Mouse (Mus musculus) neural tube, embryonic 10.5 days (tissue): ENCODE measurements around the gene Myocd.

Source experiments
- DNase-seq: peaks from one replicate; pipeline ENCODE4 v3.0.0-alpha.2; 2017; ENCODE audit warnings: low spot score; ENCODE audit errors: extremely low spot score

The Myocd gene

GRCm38 (mm10) chr11:65214954-65215629 lies 54.7 kb downstream of the Myocd start:
- DNase-seq = no peak

GRCm38 (mm10) chr11:65213806-65214205 lies 56.0 kb downstream of the Myocd start:
- DNase-seq = no peak

- DNase-seq = no peak
These were observed 58.1 kb downstream of the Myocd start for GRCm38 (mm10) chr11:65211701-65212100.

- no peak for DNase-seq
These were observed 60.3 kb downstream of the Myocd start for GRCm38 (mm10) chr11:65209441-65209840.

- DNase-seq = no peak
These were observed 64.5 kb downstream of the Myocd start for GRCm38 (mm10) chr11:65205306-65205705.

GRCm38 (mm10) chr11:65204651-65205050 lies 65.1 kb downstream of the Myocd start:
- DNase-seq = no peak

- DNase-seq = no peak
These were observed 66.8 kb downstream of the Myocd start for GRCm38 (mm10) chr11:65203020-65203419.

- DNase-seq = no peak
These were observed 67.6 kb downstream of the Myocd start for GRCm38 (mm10) chr11:65202236-65202635.

- no peak for DNase-seq
These were observed 71.8 kb downstream of the Myocd start for GRCm38 (mm10) chr11:65198026-65198425.

GRCm38 (mm10) chr11:65197280-65197679 lies 72.5 kb downstream of the Myocd start:
- DNase-seq = peak; percentile 72

DNA sequence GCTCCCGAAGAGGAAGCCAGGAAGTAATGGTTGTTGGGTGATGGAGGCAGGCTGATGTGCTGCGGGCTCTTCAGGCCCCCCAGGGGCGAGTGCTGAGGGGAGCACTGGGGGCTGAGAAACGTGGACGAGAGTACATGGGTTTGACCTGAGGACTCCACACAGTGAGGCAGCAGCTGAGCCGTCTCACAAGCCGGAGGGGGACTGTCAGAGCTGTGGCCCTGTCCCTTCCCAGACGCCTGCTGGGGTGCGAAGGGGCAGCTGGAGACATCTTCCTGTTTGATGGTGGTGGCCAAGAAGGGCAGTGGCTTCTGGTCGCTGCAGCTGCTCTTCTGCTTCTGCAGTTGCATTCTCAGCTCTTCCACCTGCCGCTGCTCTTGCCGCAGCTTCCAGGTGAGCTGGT lies 82.8 kb downstream of the Myocd start:
- no peak for DNase-seq

- no peak for DNase-seq
These were observed 84.7 kb downstream of the Myocd start for GRCm38 (mm10) chr11:65185114-65185513.

DNA sequence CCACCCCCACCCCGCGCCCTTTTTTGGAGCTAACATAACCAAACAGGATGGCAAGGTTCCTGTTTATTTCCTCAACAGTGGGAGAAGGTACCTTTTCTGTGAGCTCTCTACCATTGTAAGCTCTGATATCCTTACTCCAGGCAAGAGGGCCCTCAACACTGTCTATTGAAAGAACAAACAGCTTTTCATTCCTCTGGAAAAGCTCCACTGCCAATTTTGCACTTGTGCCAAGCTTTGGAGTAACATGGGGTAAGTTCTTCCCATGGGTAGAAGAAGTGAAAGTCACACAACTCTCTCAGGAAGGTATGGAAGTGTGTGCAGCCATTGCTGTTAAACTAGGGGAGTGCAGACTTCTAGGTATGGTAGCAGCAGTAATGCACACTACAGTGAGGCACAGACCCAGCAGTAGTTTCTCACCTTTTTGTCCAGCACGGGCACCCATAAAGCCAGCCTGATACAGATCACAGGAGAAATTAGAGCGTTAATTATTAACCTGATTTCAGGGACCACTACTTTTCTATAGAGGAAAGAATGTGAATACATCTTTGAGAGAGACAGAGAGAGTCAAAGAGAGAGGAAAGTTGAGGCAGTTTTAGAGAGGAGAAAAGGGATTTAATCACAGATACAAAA lies 99.6 kb downstream of the Myocd start:
- DNase-seq = no peak

DNA sequence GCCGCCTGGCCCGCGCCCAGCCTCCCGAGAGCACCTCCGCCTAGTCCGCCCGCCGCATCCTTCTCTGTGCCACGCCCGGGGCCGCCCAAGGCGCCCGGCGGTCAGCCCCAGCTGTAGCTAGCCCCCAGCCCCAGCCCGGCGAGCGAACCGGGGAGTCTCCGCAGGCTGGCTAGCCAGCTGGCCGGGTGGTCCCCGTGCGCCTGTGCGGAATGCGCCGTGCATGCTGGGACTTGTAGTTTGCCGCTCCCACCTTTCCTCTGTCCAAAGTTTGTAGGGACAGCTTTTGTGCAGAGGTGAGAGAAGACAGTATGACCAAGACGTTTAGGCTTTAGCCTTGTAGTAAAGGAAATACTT lies 107.0 kb downstream of the Myocd start, which contains the start of gene Arhgap44:
Gene Arhgap44 (minus strand): TSS at position 195 of the 354 bp plus-strand sequence.
- no peak for DNase-seq

DNA sequence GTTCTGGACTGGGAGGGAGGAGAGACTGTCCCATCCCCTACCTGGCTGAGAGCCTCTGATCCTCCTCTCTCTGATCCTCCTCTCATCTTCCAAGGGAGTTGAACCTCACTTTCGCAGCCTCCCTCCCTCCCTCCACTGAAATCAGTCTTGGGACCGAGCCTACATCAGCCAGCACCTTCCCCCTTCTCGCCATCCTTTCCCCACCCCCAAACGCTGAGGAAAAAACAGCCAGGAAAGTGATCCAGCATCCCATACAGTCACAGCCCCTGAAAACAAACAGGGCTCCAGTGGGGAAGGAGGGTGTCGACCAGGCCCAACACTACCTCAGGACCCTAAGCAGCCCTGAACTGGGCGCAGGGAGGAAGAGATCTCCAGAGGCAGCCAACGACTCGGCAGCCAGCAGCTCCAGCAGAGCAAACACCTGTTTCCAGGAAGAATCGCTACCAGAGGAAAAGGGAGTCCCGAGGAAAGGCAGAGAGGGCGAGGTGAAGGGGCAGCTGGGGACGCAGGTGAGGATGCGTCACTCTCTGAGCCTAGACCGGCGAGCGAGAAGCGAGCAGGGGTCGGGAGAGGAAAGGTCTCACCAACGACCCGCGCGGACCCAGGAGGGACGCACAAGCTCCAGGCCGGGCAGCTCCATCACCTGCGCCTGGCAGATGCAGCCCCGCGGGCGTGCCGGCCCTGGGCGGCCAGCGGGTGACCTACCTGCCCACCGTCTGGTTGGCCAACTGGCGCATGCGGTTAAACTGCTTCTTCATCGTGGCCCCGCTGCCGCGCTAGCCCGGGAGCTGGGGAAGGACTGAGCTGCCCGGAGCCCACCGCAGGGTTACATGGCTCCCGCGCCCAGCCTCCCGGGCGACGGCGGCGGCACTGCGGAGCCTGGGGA lies 107.7 kb downstream of the Myocd start:
- DNase-seq = peak; percentile 80

DNA sequence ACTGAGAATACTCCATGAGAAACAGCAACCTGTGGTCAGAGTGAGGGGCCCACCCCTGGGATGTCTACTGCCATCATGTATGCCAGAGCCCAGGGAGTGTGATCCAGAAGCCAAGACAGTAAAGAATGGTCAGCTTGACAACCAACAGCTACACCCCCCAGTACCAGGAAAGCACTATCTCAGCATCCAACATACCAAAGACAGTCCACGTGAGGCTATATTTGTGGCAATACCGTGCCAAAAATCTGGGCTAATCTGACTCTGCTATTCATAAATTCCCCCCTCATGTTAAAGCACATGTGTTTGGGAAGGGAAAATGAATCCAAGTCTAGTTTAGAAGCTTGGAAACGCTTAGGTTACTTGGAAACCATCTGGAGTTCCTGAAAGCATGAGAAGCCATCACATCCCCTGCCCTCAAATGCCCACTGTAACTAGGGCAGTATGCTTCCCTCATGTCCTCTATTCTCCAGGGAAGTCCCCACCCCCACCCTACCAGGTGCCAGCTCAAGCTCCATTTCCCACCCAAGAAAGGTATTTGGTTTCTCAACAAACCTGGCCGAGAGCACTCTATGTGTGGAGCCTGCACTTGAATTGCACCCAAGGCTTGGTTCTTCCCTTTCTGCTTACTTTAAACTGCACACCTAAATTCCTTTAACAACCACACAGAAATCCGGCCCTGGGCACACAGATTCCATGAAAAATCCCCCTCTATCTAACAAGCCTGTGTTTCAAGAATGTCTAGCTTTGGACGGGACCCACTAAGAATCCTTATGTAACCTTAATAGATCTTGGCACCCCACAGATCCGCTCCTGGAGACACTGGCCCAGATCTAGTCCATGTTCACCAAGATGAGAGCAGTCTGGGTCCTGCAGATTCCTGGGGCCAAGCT lies 108.6 kb downstream of the Myocd start:
- DNase-seq = no peak

GRCm38 (mm10) chr11:65159791-65160190 lies 110.0 kb downstream of the Myocd start, which contains the start of gene 1700086D15Rik:
1700086D15Rik (minus strand) TSS chr11:65159891.
- no peak for DNase-seq

- DNase-seq = no peak
These were observed 111.2 kb downstream of the Myocd start for GRCm38 (mm10) chr11:65158658-65158990.

DNA sequence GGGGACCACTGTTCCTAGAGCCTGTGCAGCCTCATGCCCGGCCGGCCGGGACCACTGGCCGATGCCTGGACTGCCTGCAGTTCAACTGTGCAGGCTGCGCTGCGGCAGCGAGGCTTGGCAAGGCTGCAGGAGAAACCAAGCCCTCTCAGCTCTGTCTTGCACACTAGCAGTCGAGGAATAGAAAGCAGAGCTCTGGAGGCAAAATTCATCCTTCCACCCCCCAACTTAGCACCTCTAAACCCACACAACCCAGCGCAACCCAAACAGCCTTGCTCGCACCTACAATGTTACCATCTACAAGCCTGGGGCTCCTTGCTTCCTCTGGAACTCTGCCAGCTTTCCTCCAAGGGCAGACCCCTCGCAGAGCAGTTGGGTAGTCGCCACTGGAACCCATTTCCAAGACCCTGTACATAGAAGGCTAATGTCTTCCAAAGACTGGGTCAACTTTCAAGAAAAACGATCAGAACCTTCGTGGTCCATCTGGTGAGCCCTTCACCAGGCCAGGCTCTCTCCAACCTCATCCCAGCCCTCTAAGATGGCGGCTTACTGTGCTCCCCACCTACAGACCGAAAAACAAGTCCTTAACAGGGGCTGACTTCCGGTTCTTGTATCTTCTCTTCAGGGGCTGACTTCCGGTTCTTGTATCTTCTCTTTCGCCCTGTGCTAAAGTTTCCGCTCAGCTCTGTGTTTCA lies 111.7 kb downstream of the Myocd start:
- no peak for DNase-seq

- DNase-seq = no peak
These were observed 116.8 kb downstream of the Myocd start for GRCm38 (mm10) chr11:65153006-65153405.

DNA sequence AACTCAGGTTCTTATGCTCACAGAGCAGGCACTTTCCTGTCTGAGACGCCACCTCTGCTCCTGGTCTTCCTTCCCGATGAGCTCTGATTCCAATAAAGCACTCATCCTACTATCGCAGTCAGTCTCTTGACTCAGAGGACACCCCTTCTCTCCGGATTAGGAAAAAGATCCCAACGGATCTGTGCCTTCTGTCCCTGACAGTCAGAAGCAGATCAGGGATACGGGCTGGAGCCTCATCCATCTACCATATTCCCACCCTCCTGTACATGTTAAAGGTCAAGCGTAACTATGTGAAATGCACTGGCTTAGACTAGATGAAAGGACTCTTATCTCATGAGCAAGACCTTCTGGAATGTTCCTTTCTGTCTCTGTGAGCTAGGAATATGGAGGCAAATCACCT lies 121.3 kb downstream of the Myocd start:
- DNase-seq = no peak
